Mouse (Mus musculus) layer of hippocampus, adult 2 months (tissue): ENCODE measurements around the gene H2afv. TPM values are rescaled to one million over a fixed set of nuclear protein-coding genes. Genes with fewer than 3 reads are reported as not detected.

Source experiments
- DNase-seq, 2 experiments: peaks; one replicate each; pipeline ENCODE4 v3.0.0; 2022; ENCODE audit warnings: low spot score in 2 of 2
- H3K27ac ChIP-seq: fragments of 200-600 bp; 2 replicates; pipeline ENCODE4 v1.8.1; 2022
- H3K4me3 ChIP-seq: fragments of 200-600 bp; 2 replicates; pipeline ENCODE4 v1.8.1; 2022; ENCODE audit warnings: mild to moderate bottlenecking
- CTCF ChIP-seq: fragments of 200-600 bp; conservative IDR thresholded peaks from 2 replicates; pipeline ENCODE4 v1.8.1; 2022; ENCODE audit warnings: antibody characterized with exemption, mild to moderate bottlenecking, moderate library complexity
- long read RNA-seq, 2 experiments: library from polyadenylated mRNA; stranded (forward); transcript quantifications; one replicate each; pipeline ENCODE4 v2.0.0; 2021; ENCODE audit warnings: borderline mapping rate in 2 of 2
- total RNA-seq, 2 experiments: library from RNA; stranded (reverse); gene quantifications; 2 replicates each; pipeline ENCODE4 v1.2.3; 2021

Gene H2afv
- 10 to 100 TPM; 43.6 to 47.3 TPM for total RNA-seq
- long read RNA-seq, experiment 1, transcript H2afv-202 (5 exons, 1,633 nt): major isoform, 55 of 64 reads
- long read RNA-seq, experiment 1, transcript H2afv-201 (4 exons, 519 nt): minor isoform, 5 of 64 reads
- long read RNA-seq, experiment 1, partial matches to known transcripts: 2 of 64 reads
- long read RNA-seq, experiment 1, other reads (novel, unspliced or antisense): 2 of 64 reads
- long read RNA-seq, experiment 2, transcript H2afv-201 (4 exons, 519 nt): minor isoform, 7 of 77 reads
- long read RNA-seq, experiment 2, transcript H2afv-202 (5 exons, 1,633 nt): major isoform, 65 of 77 reads
- long read RNA-seq, experiment 2, partial matches to known transcripts: 1 of 77 reads
- long read RNA-seq, experiment 2, other reads (novel, unspliced or antisense): 4 of 77 reads

GRCm38 (mm10) chr11:6444077-6444853 is at the start of gene H2afv:
Gene H2afv (minus strand): TSS chr11:6444443.
- Histone ChIP-seq H3K4me3 (peak within 1 kb of the TSS; percentile 73), H3K27ac (peak within 1 kb of the TSS; percentile 94)

GRCm38 (mm10) chr11:6489691-6490503 is 45.7 kb upstream of the H2afv start:
- no peak overlapping the region for H3K27ac ChIP-seq
- no peak for DNase-seq
- H3K4me3 ChIP-seq: no peak overlapping the region
- TF ChIP-seq CTCF: peak; percentile 65

More at GRCm38 (mm10) chr11:6444077-6444853, at the start of gene H2afv:
- DNase-seq: peak; percentile 99
- TF ChIP-seq CTCF: peak; percentile 59

- TF ChIP-seq CTCF: no peak
- no peak overlapping the region for H3K27ac ChIP-seq
These were observed 45.0 kb upstream of the H2afv start for GRCm38 (mm10) chr11:6489257-6489656.

GRCm38 (mm10) chr11:6488041-6488684 is 43.9 kb upstream of the H2afv start:
- no peak for TF ChIP-seq CTCF
- Histone ChIP-seq H3K27ac (no peak overlapping the region), H3K4me3 (no peak overlapping the region)
- no peak for DNase-seq

More at GRCm38 (mm10) chr11:6489257-6489656, 45.0 kb upstream of the H2afv start:
- H3K4me3 ChIP-seq: no peak overlapping the region
- no peak for DNase-seq

GRCm38 (mm10) chr11:6487496-6487895 is 43.3 kb upstream of the H2afv start:
- H3K4me3 ChIP-seq: no peak overlapping the region
- no peak for TF ChIP-seq CTCF
- DNase-seq: no peak
- H3K27ac ChIP-seq: no peak overlapping the region

- Histone ChIP-seq H3K4me3 (no peak overlapping the region), H3K27ac (no peak overlapping the region)
- no peak for DNase-seq
- no peak for TF ChIP-seq CTCF
These were observed 42.7 kb upstream of the H2afv start for GRCm38 (mm10) chr11:6486916-6487315.

GRCm38 (mm10) chr11:6484244-6484959 is 40.2 kb upstream of the H2afv start:
- Histone ChIP-seq H3K27ac (no peak overlapping the region), H3K4me3 (no peak overlapping the region)
- no peak for TF ChIP-seq CTCF
- DNase-seq: no peak

GRCm38 (mm10) chr11:6483103-6483502 is 38.9 kb upstream of the H2afv start:
- H3K27ac ChIP-seq: no peak overlapping the region
- DNase-seq: no peak
- no peak for TF ChIP-seq CTCF
- no peak overlapping the region for H3K4me3 ChIP-seq

- Histone ChIP-seq H3K27ac (no peak overlapping the region), H3K4me3 (no peak overlapping the region)
- no peak for DNase-seq
- no peak for TF ChIP-seq CTCF
These were observed 37.5 kb upstream of the H2afv start for GRCm38 (mm10) chr11:6481669-6482185.

- TF ChIP-seq CTCF: no peak
- no peak overlapping the region for H3K4me3 ChIP-seq
- DNase-seq: no peak
- peak overlapping the region; percentile 28; the same call in 1 of the 2 replicates for H3K27ac ChIP-seq
These were observed 36.6 kb upstream of the H2afv start for GRCm38 (mm10) chr11:6480681-6481405.

- H3K4me3 ChIP-seq: no peak overlapping the region
- DNase-seq: no peak
- no peak overlapping the region for H3K27ac ChIP-seq
- no peak for TF ChIP-seq CTCF
These were observed 35.9 kb upstream of the H2afv start for GRCm38 (mm10) chr11:6480191-6480590.
